Comparison of ENCODE assay signal across 9 mouse cellular contexts in the genomic region with DNA sequence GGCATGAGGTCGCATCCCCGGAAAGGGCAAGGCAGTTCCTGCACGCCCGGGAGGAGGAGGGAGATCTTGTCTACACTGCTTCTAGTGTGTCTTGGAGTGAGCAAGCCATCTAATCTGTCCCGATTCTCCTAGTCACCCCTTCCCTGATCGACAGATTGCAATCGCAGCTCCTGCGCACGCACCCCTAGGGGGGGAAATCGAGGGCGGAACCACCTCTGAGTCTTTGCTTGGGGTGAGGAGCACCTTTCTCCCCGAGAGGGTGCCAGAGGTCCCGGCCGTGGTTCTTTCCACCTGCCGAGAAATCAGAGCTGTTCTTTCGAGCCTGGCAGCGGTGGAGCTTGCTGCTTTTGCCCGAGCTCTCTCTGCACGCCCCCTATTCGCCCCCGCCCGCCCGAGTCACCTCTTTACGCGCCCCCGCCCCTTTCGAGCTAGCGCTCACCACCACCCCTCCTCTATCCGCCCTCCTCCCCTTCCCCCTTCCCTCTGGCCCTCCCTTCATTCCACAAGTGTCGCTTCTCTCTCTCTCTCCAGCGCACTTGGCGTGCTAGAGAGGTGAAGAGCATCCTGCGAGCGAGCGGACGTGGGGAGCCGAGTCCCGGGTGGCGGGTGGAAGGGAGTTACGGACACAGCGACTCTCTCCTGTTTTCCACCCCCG. TPM values are rescaled to one million over a fixed set of nuclear protein-coding genes. Genes with fewer than 3 reads are reported as not detected.
DNase-seq lines count a peak whose midpoint lies in the region; ATAC-seq and TF ChIP-seq lines count a peak whose summit lies in the region.
"Had no signal": no experiment of that assay in that cellular context is flagged by ENCODE, and none has a peak within 500 bp of the region (broad histone marks: within the 10 kb centered on the region; RNA-seq: fewer than 3 reads in every experiment).

Gene Shisa9 (plus strand): TSS at position 498 of the 655 bp plus-strand sequence.

- H3K36me3 ChIP-seq in heart, adult 2 months (ENCODE audit: control insufficient read depth, insufficient read depth, low read length), result no peaks in the 10 kb centered on the region
- H3K36me3 ChIP-seq in forebrain, embryonic 15.5 days, result no peaks in the 10 kb centered on the region
- H3K36me3 ChIP-seq in intestine, embryonic 16.5 days (ENCODE audit: control insufficient read depth, insufficient read depth, low read length), result no peaks in the 10 kb centered on the region
- H3K36me3 ChIP-seq in liver, embryonic 12.5 days, result no peaks in the 10 kb centered on the region
- H3K36me3 ChIP-seq: G1E had no signal

- no peak within 1 kb of the TSS for H3K9ac ChIP-seq in heart, adult 2 months (ENCODE audit: low read depth, low read length)
- peak within 1 kb of the TSS; percentile 62 for H3K9ac ChIP-seq in forebrain, embryonic 15.5 days (replicated peaks)
- peak within 1 kb of the TSS; percentile 58; the same call in 1 of the 2 replicates for H3K9ac ChIP-seq in intestine, embryonic 16.5 days (ENCODE audit: low read depth, low read length)
- no peak within 1 kb of the TSS for H3K9ac ChIP-seq in liver, embryonic 12.5 days

- H3K79me2 ChIP-seq in heart, adult 2 months (replicated peaks; ENCODE audit: control insufficient read depth, insufficient read depth, low read length), result no peaks in the 10 kb centered on the region

- H3K4me1 ChIP-seq in heart, adult 2 months (ENCODE audit: control insufficient read depth, insufficient read depth, low read length), result 0 out of 2 replicates have a peak, but pooled peaks cover 2% of the 10 kb centered on the region
- peaks cover 38% of the 10 kb centered on the region for H3K4me1 ChIP-seq in forebrain, embryonic 15.5 days
- H3K4me1 ChIP-seq in intestine, embryonic 16.5 days (ENCODE audit: control insufficient read depth, insufficient read depth, low read length), result 0 out of 2 replicates have a peak, but pooled peaks cover 10% of the 10 kb centered on the region
- peaks cover 11% of the 10 kb centered on the region for H3K4me1 ChIP-seq in liver, embryonic 12.5 days

- no peak for TF ChIP-seq POLR2A in heart, adult 2 months (IDR thresholded peaks at IDR 0.05; ENCODE audit: insufficient read depth, low read depth, low read length)

- no peak for TF ChIP-seq EP300 in heart, adult 2 months (IDR thresholded peaks at IDR 0.05; ENCODE audit: insufficient read depth, low read depth, low read length)

- ATAC-seq in forebrain, embryonic 15.5 days (replicated peaks), result peak; percentile 77
- ATAC-seq in intestine, embryonic 16.5 days, result peak; percentile 74
- no peak for ATAC-seq in liver, embryonic 12.5 days

- intact Hi-C loops in heart, adult 2 months (cut with DNase I), result no loop called here

- H3K27ac ChIP-seq in heart, adult 2 months, result no peak within 1 kb of the TSS
- peak within 1 kb of the TSS; percentile 42 for H3K27ac ChIP-seq in forebrain, embryonic 15.5 days (replicated peaks)
- H3K27ac ChIP-seq in intestine, embryonic 16.5 days (ENCODE audit: low read length), result no peak within 1 kb of the TSS
- no peak within 1 kb of the TSS for H3K27ac ChIP-seq in liver, embryonic 12.5 days

- peak in 1 of 2 experiments; percentile 3 for DNase-seq in heart, adult 2 months
- no peak for DNase-seq in heart, adult 9 months (ENCODE audit: low spot score in 2 of 2)
- DNase-seq in adrenal gland, postnatal 10 days, result peak; percentile 22
- peak; percentile 56 for DNase-seq in retina, embryonic 14.5 days (ENCODE audit: low spot score)
- no peak for DNase-seq in T-cell, adult 2 months (ENCODE audit: low spot score)

- peaks cover 8% of the 10 kb centered on the region for H3K27me3 ChIP-seq in heart, adult 2 months (ENCODE audit: control insufficient read depth, insufficient read depth, low read length)
- peaks cover 29% of the 10 kb centered on the region for H3K27me3 ChIP-seq in forebrain, embryonic 15.5 days
- peaks cover 62% of the 10 kb centered on the region for H3K27me3 ChIP-seq in intestine, embryonic 16.5 days (replicated peaks; ENCODE audit: control insufficient read depth, insufficient read depth, low read length)
- H3K27me3 ChIP-seq in liver, embryonic 12.5 days (replicated peaks), result peaks cover 89% of the 10 kb centered on the region

- peak within 1 kb of the TSS; percentile 96 for H3K4me2 ChIP-seq in forebrain, embryonic 15.5 days (replicated peaks)
- peak within 1 kb of the TSS; percentile 93 for H3K4me2 ChIP-seq in intestine, embryonic 16.5 days (ENCODE audit: low read depth, low read length)
- H3K4me2 ChIP-seq in liver, embryonic 12.5 days, result peak within 1 kb of the TSS; percentile 74

- under 1% methylated on average over 42 of the region's 42 CpGs for WGBS in heart, adult 2 months
- WGBS in forebrain, embryonic 15.5 days, result under 1% methylated on average over 41 of the region's 42 CpGs
- WGBS in intestine, embryonic 16.5 days, result under 1% methylated on average over 40 of the region's 42 CpGs
- 2% methylated on average over 38 of the region's 42 CpGs for WGBS in liver, embryonic 12.5 days (ENCODE audit: insufficient replicate concordance)

- no peak for TF ChIP-seq CTCF in heart, adult 2 months (IDR thresholded peaks at IDR 0.05)

- H3K4me3 ChIP-seq in heart, adult 2 months, result peak within 1 kb of the TSS; percentile 35
- peak within 1 kb of the TSS; percentile 63 for H3K4me3 ChIP-seq in forebrain, embryonic 15.5 days
- H3K4me3 ChIP-seq in intestine, embryonic 16.5 days (ENCODE audit: low read length), result peak within 1 kb of the TSS; percentile 54
- peak within 1 kb of the TSS; percentile 51 for H3K4me3 ChIP-seq in liver, embryonic 12.5 days

- H3K9me3 ChIP-seq in forebrain, embryonic 15.5 days, result no peaks in the 10 kb centered on the region
- H3K9me3 ChIP-seq in intestine, embryonic 16.5 days (ENCODE audit: control insufficient read depth, low read length), result no peaks in the 10 kb centered on the region
- no peaks in the 10 kb centered on the region for H3K9me3 ChIP-seq in liver, embryonic 12.5 days (replicated peaks)
- H3K9me3 ChIP-seq: G1E had no signal

RNA-seq across cellular contexts. Expression of gene Shisa9, which starts in this region (rescaled TPM):
- not detected for total RNA-seq in heart, adult 2 months (2021)
- polyA plus RNA-seq in heart, adult 2 months (2012; rRNA removed), result 0.09 and 0.25 TPM in 2 replicates
- total RNA-seq in adrenal gland, postnatal 10 days (2021), result 1 to 10 TPM; 2.3 to 3.3 TPM
- polyA plus RNA-seq in forebrain, embryonic 15.5 days (2015; fragmentation: Nextera tagmentation; extraction: Ambion mirVana), result 5.6 and 6.7 TPM in 2 replicates
- polyA plus RNA-seq in intestine, embryonic 16.5 days (2015; fragmentation: Nextera tagmentation; extraction: Ambion mirVana), result 0.55 and 0.62 TPM in 2 replicates
- 0.60 and 0.86 TPM in 2 replicates for polyA plus RNA-seq in liver, embryonic 12.5 days (2016; fragmentation: Nextera tagmentation; extraction: Ambion mirVana)
- polyA plus RNA-seq: G1E had no signal

Comparison
In these comparisons a context has a peak if more than half of its experiments do, and no peak if none do; other contexts are left out.
1. Peak in ATAC-seq, H3K4me3 ChIP-seq, H3K9ac ChIP-seq and H3K4me2 ChIP-seq in intestine, embryonic 16.5 days; RNA of the gene not detected or under 1 TPM.
2. DNase-seq: peak in adrenal gland, postnatal 10 days (single experiment) and retina, embryonic 14.5 days (single experiment); none in heart, adult 9 months (0 of 2) and T-cell, adult 2 months (single experiment).
3. Peak in every context shown above with its lines, with median percentiles within 50 percentile points of each other: H3K4me3 ChIP-seq and H3K4me2 ChIP-seq.